Mouse (Mus musculus): ENCODE data around the gene Tbc1d8.

The Tbc1d8 gene

DNA sequence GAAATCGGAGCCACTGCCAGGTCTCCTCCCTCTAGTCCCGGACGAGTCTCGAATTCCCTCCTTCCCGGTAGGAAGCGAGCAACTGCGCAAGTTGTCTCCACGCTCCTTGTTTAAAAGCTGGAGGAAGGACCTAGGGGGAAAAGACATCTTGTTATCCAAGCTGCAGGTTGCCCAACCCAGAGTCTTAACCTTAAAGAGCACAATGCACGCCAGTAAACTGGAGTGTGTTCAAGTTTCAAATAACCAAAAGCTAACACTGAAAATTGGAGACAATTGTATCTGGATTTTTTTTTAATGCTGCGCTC is 293 bp upstream of the Tbc1d8 start:
- in situ Hi-C loops (cut with MboI, MseI): no loop called here

DNA sequence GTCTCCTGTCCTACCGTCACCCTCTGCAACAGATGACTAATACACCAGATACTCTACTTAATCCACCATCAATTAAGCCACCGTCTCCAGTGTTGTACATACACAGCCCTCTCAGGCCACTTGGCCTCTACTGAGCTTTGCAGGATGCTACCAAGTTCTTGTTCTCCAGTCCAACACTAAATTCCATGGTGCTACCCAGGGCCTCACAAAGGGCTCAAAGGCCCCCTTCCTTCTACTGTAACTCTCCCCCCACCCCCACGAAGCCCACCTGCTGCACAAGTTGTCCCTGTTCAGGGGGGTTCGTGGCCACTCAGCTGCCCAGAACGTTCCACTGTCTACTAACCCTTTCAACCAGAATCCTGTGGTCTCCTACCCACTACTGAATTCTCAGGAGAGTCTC is 1.5 kb downstream of the Tbc1d8 start:
- in situ Hi-C loops (cut with MboI, MseI): no loop called here

DNA sequence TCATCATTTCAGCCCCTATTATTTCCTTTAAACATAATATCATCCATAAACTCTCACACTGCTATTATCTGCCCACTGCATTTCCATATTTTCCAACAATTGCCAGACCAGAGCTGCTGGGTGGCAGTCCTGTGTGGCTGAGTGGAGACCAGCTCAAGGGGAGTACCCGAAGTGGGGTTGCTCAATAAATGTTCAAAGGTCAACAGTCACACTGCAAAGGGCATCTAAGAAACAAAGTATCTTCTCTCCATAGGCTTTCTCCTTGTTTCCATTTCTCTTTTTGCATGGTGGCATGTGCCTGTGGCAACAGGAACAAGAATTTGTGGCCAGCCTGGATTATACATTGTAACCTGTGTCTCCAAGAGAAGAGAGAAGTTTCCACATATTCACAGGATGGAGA is 2.2 kb downstream of the Tbc1d8 start:
- in situ Hi-C loops (cut with MboI, MseI): no loop called here

DNA sequence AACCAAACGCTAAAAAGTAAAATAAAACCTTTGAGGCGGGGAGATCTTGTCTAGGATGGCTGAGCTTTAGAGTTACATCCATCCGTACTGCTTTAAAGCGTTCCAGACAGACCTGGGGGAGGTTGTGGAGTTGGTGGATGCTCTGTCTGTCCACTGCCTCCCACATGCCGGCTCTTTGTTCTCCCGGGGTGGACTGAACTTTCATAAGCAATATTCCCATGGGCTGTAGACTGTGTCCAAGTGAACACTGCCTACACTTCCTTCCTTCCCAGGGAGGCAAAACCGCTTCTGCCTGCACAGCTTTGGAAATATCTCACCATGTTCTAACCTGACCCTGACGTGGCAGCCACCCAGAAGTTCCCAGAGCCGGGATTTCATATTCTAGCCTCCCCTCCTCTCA is 4.0 kb downstream of the Tbc1d8 start:
- in situ Hi-C loops (cut with MboI, MseI): no loop called here

DNA sequence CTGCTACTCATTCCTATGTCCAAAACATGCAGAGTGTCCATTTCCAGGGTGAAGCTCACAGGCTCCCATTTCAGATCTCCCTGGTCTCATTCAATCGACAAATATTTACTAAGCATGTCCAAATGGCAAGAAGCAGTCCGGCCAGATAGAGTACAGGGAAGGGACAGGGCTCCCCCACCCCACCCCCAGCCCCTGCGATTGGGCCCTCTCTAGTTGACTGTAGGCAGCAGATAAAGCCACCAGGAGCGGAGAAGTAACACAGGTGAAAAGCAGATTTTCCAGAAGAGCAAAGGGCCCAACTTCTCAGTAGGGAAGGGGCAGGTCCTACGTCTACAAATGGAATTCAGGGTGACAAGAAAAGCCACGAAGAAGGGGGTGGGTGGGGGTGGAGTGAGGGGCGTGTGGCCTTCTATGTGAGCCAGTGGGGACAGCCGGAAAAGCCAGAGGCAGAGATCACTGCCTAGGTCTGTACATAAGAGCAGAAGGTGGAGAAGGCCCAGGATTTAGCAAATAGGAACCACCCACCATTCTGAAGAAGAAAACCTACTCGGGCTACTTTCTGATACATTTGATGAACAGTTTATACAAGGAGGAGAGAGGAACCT is 7.2 kb downstream of the Tbc1d8 start:
- in situ Hi-C loops (cut with MboI, MseI): no loop called here

DNA sequence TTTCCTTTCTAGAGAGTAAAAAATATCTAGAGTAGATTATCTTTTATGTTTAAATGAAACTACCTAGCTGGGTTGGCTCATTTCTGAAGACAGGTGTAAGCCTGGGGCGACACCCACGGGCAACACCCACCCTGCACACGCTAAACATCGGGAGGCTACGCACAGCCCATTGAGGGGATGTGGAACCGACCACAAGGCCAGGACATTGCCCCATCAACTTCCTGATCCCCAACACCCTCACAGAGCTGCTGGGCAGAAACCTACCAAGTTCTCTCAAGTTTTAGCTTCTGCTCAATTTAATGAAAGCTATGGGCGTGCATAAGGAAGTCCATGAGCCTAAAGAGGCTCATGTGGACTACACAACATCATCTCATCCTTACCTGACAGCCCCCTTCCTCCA is 9.6 kb downstream of the Tbc1d8 start:
- in situ Hi-C loops (cut with MboI, MseI): no loop called here

DNA sequence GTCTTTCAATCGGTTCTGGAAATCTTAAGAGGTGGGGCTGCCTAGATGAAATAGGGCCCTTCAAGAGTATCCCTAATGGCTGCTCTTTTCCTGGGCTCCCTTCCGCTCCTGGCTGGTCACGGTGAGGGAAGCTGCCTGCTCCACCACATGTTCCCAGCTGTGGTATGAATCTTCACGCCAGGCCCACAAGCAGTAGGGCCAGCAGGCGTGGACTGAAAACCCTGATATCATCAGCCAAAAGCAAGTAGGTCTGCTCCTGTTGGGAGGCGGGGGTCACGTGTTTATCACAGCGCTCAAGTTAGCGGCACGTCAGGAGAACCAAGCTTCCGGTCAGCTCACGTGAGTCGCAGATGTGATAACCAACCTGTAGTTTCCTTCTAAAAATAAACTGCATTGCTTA is 12.0 kb downstream of the Tbc1d8 start:
- in situ Hi-C loops (cut with MboI, MseI): no loop called here

DNA sequence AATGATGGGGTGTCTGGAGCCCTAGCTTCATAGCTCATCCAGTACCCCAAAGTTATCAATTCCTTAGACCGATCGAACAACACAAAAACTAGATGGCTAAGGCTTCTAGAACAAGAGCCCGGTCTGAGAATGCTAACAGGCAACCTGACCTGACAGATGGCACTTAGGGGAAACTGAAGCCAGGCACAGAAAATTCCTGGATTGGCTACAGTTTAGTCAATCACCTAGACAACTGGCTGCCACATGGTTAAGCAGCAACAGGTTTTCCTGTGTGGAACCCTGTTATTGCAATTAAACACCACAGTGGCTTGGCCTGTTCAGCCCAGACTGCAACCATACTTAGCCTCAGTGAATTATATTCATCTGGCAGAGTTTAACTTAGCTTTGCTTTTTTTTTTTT is 13.8 kb downstream of the Tbc1d8 start:
- in situ Hi-C loops (cut with MboI, MseI): no loop called here

DNA sequence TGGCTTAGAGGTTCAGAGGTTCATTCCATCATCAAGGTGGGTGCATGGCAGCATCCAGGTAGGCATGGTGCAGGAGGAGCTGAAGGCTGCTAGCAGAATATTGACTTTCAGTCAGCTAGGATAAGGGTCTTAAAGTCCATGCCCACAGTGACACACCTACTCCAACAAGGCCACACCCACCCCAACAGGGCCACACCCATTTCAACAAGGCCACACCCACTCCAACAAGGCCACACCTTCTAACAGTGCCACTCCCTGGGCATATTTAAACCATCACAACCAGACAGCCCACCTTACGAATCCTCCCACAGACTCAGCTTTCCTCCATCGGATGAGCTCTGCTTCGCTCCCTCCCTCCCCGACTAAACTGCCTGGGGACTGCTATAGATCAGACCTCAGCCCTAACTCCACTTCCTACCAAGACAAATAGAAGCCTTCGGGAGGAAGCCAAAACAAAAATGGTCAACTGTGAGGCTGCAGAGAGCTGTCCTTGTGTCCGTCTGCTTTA is 15.6 kb downstream of the Tbc1d8 start:
- in situ Hi-C loops (cut with MboI, MseI): no loop called here

DNA sequence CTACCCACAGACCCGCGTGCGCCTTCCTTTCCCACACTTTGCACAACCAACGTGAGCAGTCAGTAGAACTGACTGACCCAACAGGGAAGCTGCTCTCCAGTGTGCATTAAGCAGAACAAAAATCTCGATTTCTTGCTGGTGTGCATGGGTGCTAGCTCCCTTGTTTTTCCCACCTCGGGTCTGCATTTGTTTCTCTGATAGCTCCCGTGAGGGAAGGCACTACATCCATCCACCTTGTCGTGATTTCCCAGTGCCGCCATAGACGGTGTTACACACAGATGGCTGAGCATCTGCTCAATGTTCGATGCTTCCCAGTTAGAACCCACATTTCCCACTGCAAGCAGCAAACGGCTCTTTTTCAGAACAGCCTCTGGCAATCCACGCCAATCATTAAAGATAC is 16.5 kb downstream of the Tbc1d8 start:
- in situ Hi-C loops (cut with MboI, MseI): no loop called here

DNA sequence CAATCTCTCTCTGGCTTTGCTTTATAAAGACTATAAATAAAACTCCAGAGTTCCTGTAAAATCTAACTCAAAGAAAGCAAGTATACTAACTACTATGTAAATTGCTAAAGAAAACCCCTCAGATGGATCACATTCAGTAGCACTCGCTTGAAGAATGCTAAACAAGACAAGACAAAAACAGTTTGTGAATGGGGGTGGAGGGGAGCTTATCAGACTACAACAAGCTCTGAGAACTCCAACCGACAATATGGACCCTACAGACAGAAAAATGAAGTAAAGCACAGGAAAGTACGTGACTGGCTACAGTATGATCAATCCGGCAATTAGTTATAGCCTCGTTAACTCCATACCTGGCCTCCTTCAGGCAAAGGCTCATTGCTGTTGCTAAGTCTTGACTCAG is 18.1 kb downstream of the Tbc1d8 start:
- in situ Hi-C loops (cut with MboI, MseI): no loop called here

DNA sequence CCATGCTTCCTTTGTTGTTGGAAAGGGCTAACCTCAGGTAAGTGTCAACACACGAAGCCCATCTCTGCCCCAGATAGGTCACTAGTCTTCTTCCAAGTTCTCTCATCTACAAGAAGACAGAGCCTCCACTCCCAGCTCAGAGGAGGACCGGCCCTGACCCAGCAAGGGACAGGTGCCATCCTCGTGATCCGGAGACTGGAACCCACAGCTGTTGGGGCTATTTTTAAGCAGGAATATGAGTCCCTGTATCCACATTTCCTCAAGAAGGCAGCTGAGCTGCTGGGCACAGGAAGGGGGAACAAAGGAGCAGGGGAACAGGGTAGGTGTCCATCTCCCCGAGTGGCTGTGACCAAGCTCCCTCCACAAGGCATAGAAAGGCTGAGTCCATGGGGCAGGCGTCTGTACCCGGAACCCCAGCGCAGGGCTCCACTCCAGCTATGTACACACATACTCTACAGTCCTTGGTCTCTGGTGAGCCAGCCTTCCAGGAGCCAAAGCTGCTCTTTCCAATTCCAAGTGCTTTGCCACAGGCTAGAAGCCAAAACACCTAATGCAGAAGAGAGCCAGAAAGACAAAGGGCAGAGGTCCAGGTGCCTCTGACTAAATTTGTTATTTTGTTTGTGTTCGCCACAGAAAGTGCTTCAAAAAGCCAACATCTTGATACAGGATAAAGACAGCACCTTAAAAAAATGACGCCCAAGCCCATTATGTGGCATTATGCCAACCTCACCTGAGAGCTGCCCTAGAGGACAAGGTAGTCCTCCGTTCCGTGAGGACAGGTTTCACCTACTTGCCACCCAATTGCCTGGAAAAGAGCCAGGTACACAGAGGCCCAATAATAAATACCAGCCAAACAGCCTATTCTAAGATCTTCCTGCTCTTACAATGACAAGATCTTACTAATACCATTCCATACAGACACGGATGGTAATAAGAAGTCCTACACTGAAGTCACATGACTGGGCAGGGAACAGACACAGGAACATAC is 20.4 kb downstream of the Tbc1d8 start:
- in situ Hi-C loops (cut with MboI, MseI): no loop called here

DNA sequence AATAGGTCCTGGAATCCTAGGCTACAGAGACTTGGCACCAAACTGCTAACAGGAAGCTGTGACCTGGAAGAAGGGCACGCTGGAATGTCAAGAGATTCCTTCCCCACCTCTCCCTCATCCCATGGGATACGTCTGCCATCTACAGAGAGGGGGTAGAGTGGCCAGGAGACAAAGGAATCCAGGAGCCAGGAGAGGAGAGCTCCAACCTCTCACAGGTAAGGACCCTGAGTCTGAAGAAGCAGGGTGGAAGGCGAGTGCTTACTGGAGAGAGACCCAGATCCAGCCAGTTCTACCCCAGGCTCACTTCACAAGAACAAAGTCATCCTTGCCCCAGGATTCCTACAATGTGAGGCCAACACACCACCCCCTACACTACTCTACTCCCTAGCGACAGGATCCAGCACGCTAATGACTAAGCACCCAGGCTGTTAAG is 22.1 kb downstream of the Tbc1d8 start:
- in situ Hi-C loops (cut with MboI, MseI): no loop called here

DNA sequence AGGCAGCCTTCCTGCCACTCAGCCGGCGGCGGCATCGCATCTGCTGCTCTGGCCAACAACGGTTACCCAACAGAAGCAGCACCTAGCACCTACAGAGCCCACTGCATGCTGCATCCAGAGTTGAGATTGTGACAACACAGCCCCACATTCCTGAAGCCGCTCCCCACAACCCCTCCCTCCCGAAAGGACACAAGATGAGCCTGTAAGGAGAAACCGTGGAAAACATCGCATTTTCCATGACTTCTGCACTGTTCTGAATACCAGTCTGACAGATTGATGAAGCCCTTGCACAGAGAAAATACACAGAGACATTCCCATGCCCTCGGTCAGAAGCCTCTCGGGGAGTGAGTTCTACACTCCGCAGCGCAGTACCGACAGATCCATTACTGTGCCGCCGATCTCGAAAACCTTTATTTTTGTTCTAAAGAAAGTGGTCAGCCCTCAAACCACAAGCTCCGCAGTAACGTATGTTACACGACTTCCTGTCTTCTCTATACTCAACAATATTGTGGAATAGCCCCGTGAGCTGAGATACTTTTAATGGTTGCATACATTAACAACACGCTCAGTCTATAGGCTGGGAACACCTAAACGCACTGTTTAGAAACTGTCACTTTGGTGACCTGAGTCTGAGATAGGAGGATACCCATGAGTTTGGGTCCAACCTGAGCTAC is 23.1 kb downstream of the Tbc1d8 start:
- in situ Hi-C loops (cut with MboI, MseI): no loop called here

DNA sequence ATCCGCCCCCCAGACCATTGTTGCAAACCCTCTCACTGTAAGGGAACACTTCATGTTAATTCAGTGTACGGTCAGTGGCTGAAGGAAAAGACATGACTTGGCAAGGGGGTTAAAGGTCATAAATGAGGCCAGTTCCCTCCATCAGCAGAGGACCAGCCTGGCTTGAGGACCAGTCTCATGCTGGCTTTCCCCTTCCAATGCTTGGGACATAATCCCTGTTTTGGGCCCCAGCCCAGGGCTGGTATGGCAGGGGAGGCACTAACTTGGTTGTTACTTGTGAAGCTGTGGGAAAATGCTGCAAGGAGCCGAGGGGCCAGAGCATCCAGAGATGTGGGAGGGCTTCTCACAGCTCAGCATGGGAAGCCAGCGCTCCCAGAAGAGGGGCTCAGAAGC is 23.8 kb downstream of the Tbc1d8 start:
- in situ Hi-C loops (cut with MboI, MseI): no loop called here

DNA sequence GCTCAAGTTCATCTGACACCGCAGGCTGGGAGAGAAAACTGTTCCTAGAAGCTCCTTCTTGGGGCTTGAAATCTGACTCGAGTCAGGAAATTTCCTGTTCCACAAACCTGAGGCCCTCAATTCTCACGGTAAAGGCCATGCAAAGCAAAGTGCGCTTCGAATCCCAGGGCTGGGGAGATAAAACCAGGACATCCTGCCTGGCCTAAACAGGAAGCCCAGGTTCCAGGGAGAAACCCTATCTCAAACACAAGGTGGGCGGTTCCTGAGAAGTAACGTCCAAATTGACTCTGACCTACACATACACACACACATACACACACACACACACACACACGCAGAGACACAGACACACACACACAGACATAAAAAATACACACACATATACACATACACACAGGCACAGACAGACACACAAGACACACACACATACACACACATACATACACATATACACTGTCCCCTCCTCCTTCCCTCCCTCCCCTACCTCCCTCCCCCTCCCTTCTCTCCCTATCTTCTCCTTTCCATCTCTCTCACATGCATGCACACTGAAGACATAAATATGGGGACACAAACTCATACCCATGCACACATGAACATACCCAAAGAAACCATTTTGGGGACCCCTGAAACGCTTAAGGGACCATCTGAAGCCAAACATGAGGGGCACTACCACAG is 24.3 kb downstream of the Tbc1d8 start:
- in situ Hi-C loops (cut with MboI, MseI): no loop called here

DNA sequence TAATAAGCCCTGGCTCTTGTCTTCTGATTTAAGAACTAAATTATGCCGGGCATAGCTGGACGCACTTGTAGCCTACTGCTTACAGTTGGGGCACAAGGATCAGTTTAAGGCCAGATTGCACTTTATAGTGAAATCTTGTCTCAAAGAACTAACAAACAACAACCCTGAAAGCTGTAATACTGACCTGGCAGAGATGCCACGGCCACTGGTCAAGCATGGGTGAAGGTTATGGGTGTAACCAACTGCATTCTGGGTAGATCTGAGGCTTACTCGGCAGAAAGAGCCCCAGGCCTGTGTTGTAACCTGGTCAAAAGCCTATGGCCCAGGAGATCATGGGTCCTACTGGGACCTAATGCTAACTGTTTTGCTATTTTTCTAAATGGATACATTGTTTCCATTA is 26.4 kb downstream of the Tbc1d8 start:
- in situ Hi-C loops (cut with MboI, MseI): no loop called here

DNA sequence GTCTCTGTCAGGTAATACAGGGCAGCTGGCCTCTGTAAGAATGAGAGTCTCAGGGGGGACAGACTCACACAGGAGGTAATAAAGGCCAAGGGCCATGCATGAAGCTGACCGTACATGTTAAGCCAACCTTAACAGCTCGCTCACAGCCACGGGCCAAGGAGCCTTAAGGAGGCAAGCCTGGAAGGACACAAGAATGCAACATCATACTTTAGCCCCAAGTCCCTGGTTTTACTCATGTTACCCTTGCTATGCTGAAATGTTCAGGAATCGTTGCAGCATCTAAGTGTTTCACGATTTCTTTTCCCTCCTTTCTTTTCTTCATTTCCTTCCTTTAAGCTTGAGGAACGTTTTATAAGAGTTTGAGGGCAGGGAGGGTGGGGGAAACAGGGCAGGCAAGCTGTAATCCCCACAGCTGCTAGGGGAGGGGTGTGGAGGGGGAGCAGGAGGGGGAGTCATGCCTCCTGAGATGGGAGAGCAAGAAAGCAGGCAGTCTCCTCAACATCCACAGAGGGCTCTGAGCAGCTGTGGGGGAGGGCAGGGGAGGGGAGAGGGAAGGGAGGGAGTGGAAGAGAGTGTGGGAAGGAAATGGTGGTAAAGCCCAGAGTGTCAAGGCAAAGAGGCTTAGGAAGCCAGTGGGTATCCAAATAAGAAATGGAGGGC is 28.4 kb downstream of the Tbc1d8 start:
- in situ Hi-C loops (cut with MboI, MseI): no loop called here

DNA sequence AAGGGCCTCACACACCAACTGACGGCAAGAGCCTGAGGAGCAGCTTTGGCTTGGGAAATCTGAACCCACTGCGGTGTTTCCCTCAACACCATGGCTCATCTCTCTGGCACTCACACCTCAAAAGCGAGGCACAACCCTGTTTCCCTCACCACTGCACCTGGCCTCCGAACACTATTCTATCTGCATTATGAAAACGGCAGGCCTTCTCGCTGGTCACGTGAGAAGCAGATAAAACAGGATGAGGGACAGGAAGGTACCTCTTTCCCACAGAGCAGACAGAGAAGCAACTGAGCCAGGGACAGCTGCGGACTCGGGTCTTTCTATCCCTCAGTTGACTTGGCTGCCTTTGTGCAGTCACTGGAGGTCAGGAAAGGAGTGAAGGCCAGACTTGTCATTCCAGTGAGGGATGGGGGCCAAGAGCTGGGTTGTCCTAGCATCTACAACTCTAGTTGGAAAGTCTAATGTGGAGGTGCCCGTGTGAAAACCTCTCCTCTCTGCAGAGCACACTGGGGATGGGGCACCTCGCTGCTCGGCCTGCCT is 29.2 kb downstream of the Tbc1d8 start:
- in situ Hi-C loops (cut with MboI, MseI): no loop called here

DNA sequence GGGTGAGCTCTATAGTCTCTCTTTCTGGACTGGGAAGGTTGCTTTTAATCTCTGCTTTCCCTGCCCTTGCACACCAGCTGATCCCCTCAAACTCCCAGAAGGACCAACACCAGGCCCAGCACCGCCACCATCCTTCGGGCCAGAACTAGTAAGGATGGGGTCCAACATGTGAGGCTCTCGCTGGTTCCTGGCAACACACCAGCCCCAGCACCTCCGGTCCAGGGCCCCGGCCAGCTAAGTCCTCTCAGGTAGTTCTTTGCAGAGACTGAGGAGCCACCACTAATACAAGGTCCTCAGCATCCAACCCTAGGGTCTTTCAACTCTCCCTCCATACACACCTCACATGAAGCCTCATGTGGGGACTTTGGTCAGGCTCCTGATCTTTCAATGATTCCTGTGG is 29.7 kb downstream of the Tbc1d8 start:
- in situ Hi-C loops (cut with MboI, MseI): no loop called here

DNA sequence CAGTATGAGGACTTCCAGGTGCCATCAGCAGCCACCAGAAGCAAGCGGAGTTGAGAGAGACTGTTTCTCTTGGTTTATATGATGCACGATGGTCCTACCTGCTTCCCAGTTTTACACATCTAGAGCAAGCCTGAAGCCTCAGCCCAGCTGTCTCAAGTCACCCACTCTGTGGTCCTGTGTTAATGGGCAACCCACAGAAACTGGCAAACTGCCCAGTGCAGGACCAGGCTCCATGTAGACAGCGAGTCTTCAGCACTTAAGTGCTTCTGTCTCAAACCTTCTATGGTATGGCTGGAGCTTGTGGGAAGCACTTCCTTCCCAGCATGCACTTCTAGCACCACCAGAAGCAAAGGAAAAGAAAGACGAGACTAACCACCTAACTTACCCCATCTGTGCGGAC is 30.3 kb downstream of the Tbc1d8 start:
- in situ Hi-C loops (cut with MboI, MseI): no loop called here
